Mouse (Mus musculus): Measurements from ENCODE around the gene Mbl1. TPM values are rescaled to one million over a fixed set of nuclear protein-coding genes. Genes with fewer than 3 reads are reported as not detected.

Mbl1 gene
- polyA plus RNA-seq (2015; fragmentation: Nextera tagmentation; extraction: Ambion mirVana): not detected in 2 replicates

DNA sequence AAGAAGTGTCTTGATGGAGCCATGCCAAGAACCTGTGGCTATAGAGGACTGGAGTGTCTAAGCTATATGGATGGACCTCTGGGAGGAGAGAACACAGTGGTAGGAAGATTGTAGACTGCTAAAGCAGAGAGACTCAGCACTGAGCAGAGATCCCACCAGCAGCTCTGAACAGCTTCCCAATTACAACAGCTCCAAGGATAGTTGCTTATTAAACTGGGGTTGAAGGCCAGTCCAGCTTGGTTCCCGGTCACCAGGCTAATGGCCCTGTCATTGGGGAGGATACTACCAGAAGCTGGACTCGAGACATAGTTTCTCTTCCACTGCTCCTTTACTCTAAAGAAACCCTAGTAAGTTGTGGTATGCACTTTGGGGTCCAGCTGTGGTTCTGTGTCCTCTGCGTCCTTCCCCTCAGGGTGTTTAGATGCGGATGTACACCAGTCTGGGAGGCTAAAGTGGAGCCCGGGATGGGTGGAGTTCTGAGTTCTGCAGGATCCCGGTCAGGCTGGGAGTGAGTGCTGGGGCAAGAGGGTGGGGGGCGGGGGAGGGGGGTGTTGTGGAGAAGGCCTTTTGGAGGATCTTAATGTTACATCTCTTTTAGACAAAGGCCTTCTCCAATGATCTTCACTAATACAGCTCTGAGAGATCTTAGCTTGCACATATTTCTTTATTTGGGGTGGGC is at the start of gene Mbl1:
Mbl1 (plus strand) TSS at position 239 of the 679 bp plus-strand sequence.
- Histone ChIP-seq H3K9me3 (no peaks in the 10 kb centered on the region), H3K4me3 (no peak within 1 kb of the TSS), H3K27me3 (no peaks in the 10 kb centered on the region), H3K36me3 (no peaks in the 10 kb centered on the region), H3K27ac (replicated peaks) (no peak within 1 kb of the TSS), H3K4me1 (replicated peaks) (no peaks in the 10 kb centered on the region), H3K4me2 (no peak within 1 kb of the TSS), H3K9ac (no peak within 1 kb of the TSS)
- no peak for ATAC-seq (ENCODE audit: low FRiP score, low read depth)
- 89% methylated on average over 7 of the region's 7 CpGs for WGBS

DNA sequence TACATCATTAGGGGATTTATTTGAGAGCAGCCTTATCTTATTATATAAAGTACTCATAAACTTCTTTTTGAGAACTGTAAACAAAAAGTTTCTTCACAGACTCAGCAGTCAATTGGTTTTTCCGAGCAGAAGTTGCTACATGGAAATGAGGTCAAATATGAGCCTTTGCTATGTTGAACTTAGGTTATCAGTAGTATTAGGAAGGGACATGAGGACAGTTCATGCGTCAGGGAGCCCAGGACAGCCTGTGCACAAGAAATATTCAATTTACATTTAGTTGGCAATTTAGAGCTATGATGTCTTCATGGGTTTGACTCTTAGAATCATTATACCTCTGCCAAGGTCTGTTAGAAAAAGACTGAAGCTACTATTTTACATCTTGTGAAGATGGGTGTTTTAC is 49.0 kb upstream of the Mbl1 start:
- no peaks in the 10 kb centered on the region for H3K9me3 ChIP-seq
- no peaks in the 10 kb centered on the region for H3K36me3 ChIP-seq
- WGBS: 94% methylated on average over 2 of the region's 2 CpGs
- H3K4me3 ChIP-seq: no peak overlapping the region
- H3K27ac ChIP-seq (replicated peaks): no peak overlapping the region
- H3K4me2 ChIP-seq: no peak overlapping the region
- H3K27me3 ChIP-seq: no peaks in the 10 kb centered on the region
- ATAC-seq (ENCODE audit: low FRiP score, low read depth): no peak
- no peak overlapping the region for H3K9ac ChIP-seq
- no peaks in the 10 kb centered on the region for H3K4me1 ChIP-seq (replicated peaks)

DNA sequence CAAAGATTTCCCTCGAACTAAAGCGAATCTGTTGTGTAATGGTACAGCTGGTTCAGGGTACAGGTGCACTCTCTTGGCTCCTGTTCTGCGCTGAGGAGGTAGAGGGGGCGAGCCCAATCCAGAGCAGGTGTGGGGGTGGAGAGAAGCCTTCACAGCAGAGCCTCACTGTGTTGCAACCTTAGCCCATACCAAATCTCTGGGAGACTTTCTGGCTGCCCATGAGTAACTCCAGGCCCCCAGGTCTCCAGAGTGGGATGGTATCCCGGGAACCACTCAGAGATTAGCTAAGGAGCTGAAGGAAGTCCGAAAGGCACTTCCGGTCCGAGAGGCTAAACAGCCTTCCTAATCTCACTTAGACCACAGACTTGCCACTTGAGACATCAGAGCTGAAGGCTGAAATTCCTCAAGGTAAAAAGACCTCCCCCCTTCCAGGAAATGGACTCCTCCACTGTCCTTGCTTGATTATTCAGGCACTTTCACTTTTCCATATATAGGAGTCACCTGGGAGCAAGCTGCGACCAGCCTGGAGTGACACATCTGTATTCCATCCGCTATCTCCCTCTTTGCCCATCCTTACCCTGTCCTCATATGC is 46.3 kb upstream of the Mbl1 start, which contains the start of gene Mat1a:
Mat1a (plus strand) TSS at position 183 of the 592 bp plus-strand sequence.
- Histone ChIP-seq H3K27me3 (no peaks in the 10 kb centered on the region), H3K27ac (replicated peaks) (no peak within 1 kb of the TSS), H3K4me1 (replicated peaks) (no peaks in the 10 kb centered on the region), H3K4me2 (no peak within 1 kb of the TSS), H3K4me3 (no peak within 1 kb of the TSS), H3K9ac (no peak within 1 kb of the TSS), H3K9me3 (no peaks in the 10 kb centered on the region), H3K36me3 (no peaks in the 10 kb centered on the region)
- 73% methylated on average over 10 of the region's 10 CpGs for WGBS
- ATAC-seq (ENCODE audit: low FRiP score, low read depth): no peak

DNA sequence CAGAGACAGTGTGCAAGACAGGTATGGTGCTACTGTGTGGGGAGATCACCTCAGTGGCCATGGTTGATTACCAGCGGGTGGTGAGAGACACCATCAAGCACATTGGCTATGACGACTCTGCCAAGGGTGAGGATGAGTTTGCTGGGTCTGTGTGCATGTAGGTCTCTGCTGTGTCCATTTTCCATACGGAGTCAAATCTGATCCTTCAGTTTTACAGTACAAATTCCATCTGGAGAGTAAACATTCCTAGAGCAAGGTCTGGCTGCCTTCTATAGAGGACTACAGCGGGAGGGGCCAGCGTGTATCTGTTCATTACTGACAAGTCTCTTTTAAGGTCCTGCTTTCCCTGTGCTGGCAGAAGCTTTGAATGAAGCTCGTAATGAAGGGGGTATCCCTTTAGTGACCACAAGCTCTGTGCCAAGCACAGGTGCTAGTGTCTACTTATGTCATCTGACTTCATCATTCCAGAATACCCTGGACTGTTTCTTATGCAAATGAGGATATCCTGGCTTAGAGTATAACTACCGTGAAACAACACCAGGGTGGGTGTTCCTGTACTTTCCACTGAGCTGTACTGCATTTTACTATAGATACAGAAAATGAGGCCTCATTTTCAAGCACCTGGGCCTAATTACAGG is 40.1 kb upstream of the Mbl1 start:
- Histone ChIP-seq H3K4me1 (replicated peaks) (no peaks in the 10 kb centered on the region), H3K27me3 (no peaks in the 10 kb centered on the region), H3K36me3 (no peaks in the 10 kb centered on the region), H3K4me3 (no peak overlapping the region), H3K9me3 (no peaks in the 10 kb centered on the region), H3K9ac (no peak overlapping the region), H3K27ac (replicated peaks) (no peak overlapping the region), H3K4me2 (no peak overlapping the region)
- ATAC-seq (ENCODE audit: low FRiP score, low read depth): no peak
- WGBS: 93% methylated on average over 7 of the region's 7 CpGs

DNA sequence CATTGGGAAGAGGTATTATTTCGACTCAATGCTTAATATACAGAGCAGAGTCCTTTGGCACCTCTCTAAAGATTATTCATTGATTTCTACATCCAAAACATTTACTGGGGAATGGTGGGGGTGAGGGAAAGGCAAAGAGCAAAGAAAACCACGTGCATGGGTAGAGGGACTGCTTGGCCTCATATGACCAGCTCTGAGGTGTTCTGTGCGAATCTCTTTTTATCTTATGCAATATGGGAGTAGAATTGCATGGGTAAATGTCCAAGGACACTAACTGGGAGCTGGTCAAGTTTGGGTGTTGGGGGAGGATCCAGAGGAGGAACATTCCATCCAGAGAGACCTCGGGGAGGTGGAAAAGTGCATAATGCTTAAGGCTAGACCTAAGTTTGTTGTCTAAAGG is 38.3 kb upstream of the Mbl1 start:
- H3K4me2 ChIP-seq: no peak overlapping the region
- WGBS: 88% methylated on average over 4 of the region's 4 CpGs

DNA sequence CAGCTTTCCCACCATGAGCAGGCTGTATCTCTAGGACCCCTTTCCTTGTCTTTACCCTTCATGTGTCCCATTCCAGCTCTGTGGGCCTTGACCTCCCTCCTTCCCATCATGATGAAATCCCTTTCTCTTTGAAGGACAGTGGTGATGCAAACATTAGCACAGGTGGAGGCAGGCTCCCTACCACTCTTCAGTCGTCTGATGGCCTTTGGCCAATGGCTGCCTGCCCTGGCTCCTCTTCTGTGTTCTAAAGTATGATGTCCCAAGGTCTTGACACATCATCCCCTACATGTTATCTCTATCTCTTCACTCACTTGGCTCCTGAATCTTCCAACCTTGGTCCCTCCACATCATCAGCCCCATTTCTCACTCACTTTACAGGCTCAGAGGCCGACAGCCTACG is 35.0 kb upstream of the Mbl1 start:
- no peaks in the 10 kb centered on the region for H3K4me1 ChIP-seq (replicated peaks)
- H3K9ac ChIP-seq: no peak overlapping the region
- H3K27me3 ChIP-seq: no peaks in the 10 kb centered on the region
- H3K36me3 ChIP-seq: no peaks in the 10 kb centered on the region
- 86% methylated on average over 3 of the region's 3 CpGs for WGBS
- H3K4me2 ChIP-seq: no peak overlapping the region
- no peak overlapping the region for H3K27ac ChIP-seq (replicated peaks)
- H3K4me3 ChIP-seq: no peak overlapping the region
- ATAC-seq (ENCODE audit: low FRiP score, low read depth): no peak
- no peaks in the 10 kb centered on the region for H3K9me3 ChIP-seq

More for the DNA sequence above, 38.3 kb upstream of the Mbl1 start:
- no peak overlapping the region for H3K27ac ChIP-seq (replicated peaks)
- H3K9ac ChIP-seq: no peak overlapping the region
- H3K4me3 ChIP-seq: no peak overlapping the region
- ATAC-seq (ENCODE audit: low FRiP score, low read depth): no peak
- H3K4me1 ChIP-seq (replicated peaks): no peaks in the 10 kb centered on the region
- no peaks in the 10 kb centered on the region for H3K36me3 ChIP-seq
- no peaks in the 10 kb centered on the region for H3K27me3 ChIP-seq
- H3K9me3 ChIP-seq: no peaks in the 10 kb centered on the region

DNA sequence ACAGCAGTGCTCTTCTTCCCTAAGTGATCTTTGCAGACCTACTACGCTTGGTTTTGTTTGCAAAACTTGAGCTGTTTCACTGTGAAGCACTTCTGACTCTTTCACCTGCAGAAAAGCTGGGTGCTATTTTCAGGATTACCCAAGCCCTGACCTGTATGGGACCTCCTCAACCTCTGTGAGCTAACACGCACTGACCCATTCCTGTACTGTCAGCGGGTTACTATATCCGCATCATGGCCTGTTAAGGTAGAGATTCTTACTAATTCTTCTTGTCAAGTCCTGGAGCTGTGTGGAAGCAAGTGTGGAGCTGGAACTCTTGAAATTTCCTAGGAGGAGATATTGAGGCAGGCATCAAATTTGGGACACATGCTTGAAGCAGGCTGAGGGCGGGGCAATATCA is 26.6 kb upstream of the Mbl1 start:
- H3K27me3 ChIP-seq: no peaks in the 10 kb centered on the region
- WGBS: 85% methylated on average over 5 of the region's 5 CpGs
- no peaks in the 10 kb centered on the region for H3K4me1 ChIP-seq (replicated peaks)
- no peaks in the 10 kb centered on the region for H3K36me3 ChIP-seq
- no peak overlapping the region for H3K9ac ChIP-seq
- no peak for ATAC-seq (ENCODE audit: low FRiP score, low read depth)
- H3K9me3 ChIP-seq: no peaks in the 10 kb centered on the region
- no peak overlapping the region for H3K4me2 ChIP-seq
- H3K27ac ChIP-seq (replicated peaks): no peak overlapping the region
- no peak overlapping the region for H3K4me3 ChIP-seq

DNA sequence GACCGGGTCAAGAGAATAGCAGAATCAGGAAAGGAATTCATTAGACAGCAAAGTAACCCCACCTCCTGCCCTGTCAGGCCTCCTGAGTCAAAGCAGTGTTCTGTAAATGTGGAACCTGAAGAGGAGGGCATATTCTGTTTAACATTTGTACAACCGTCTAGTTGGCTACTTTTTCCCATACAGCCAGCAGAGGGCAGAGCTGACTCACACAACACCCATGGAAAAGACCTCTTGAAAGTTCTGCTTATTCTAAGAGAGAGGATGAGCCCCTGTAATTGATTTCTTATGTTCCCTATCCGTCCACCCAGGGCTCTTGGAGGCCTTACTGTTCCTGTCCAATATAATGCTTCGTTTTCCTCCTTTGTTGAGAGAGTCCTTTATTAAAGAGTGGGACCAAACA is 23.3 kb upstream of the Mbl1 start:
- Histone ChIP-seq H3K27me3 (no peaks in the 10 kb centered on the region), H3K9ac (no peak overlapping the region), H3K4me3 (no peak overlapping the region), H3K4me2 (no peak overlapping the region), H3K9me3 (no peaks in the 10 kb centered on the region), H3K4me1 (replicated peaks) (no peaks in the 10 kb centered on the region), H3K27ac (replicated peaks) (no peak overlapping the region), H3K36me3 (no peaks in the 10 kb centered on the region)
- 27% methylated on average over 4 of the region's 4 CpGs for WGBS
- ATAC-seq (ENCODE audit: low FRiP score, low read depth): peak; percentile 72; the same call in 1 of the 2 replicates

DNA sequence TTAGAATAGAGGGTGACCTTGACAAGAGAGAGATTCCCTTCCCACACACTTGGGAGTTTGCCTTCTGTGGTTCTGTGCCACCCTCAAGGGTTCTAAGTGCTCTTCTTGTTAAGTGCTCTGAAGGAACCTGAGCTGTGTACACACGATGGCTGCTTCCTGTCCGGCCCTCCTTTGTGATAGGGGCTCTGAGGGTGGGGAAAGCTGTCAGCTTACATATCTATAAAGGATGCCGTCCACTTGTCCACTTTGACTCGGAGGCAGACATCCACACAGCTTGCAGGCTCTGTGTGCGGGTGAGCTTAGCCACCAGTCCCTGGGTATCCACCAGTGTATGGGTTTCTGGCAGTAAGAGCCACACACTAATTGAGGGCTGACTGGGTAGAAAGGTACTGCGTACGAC is 19.7 kb upstream of the Mbl1 start, which contains the start of gene Sftpa1:
Sftpa1 (plus strand) TSS at position 243 of the 400 bp plus-strand sequence.
- no peak within 1 kb of the TSS for H3K27ac ChIP-seq (replicated peaks)
- ATAC-seq (ENCODE audit: low FRiP score, low read depth): no peak
- WGBS: 89% methylated on average over 7 of the region's 7 CpGs
- H3K27me3 ChIP-seq: no peaks in the 10 kb centered on the region
- no peaks in the 10 kb centered on the region for H3K4me1 ChIP-seq (replicated peaks)
- H3K9ac ChIP-seq: no peak within 1 kb of the TSS
- no peaks in the 10 kb centered on the region for H3K9me3 ChIP-seq
- no peak within 1 kb of the TSS for H3K4me2 ChIP-seq
- H3K4me3 ChIP-seq: no peak within 1 kb of the TSS
- no peaks in the 10 kb centered on the region for H3K36me3 ChIP-seq

DNA sequence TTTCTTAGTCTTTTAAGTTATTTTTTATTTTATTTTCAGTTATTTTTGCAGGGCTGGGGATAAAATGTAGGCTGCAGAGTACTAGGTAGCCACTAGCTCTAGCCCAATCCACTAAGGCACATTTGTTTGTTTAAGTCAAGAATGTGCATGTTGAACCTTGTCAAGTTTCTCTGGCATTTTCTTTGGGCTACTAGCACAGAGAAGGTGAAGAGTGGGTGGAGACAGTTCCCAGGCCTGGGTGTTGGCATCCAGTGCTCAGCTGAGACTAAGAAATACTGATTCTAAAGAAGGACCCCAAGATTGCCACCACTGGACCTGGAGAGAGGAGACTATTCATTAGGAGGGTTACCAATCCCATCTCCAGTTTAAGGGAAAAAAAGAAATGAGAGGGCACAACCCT is 14.3 kb upstream of the Mbl1 start:
- Histone ChIP-seq H3K36me3 (no peaks in the 10 kb centered on the region), H3K4me1 (replicated peaks) (no peaks in the 10 kb centered on the region), H3K27ac (replicated peaks) (no peak overlapping the region), H3K9me3 (no peaks in the 10 kb centered on the region), H3K4me3 (no peak overlapping the region), H3K9ac (no peak overlapping the region), H3K4me2 (no peak overlapping the region), H3K27me3 (no peaks in the 10 kb centered on the region)
- ATAC-seq (ENCODE audit: low FRiP score, low read depth): no peak

DNA sequence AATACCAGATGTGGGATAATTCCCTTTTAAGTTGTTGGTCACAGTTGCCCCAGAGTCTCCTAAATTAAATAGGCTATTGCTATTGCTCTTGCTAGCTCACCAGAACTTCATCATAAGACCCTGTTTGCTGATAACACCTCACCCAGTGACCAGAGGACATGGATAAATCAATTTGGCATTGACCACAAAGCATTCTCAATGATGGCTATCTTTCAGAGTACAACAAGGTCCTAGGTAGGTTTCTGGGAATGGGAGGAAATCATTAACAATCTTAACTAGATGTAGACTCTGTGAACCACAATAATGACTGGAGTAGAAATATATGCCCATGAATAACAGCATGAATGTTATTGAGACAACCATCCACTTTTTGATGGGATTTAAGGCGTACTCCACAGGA is 10.6 kb upstream of the Mbl1 start:
- Histone ChIP-seq H3K4me2 (no peak overlapping the region), H3K27ac (replicated peaks) (no peak overlapping the region), H3K9ac (no peak overlapping the region), H3K36me3 (no peaks in the 10 kb centered on the region), H3K9me3 (no peaks in the 10 kb centered on the region), H3K4me3 (no peak overlapping the region), H3K4me1 (replicated peaks) (no peaks in the 10 kb centered on the region), H3K27me3 (no peaks in the 10 kb centered on the region)
- no peak for ATAC-seq (ENCODE audit: low FRiP score, low read depth)
- WGBS: 98% methylated on average over 1 of the region's 1 CpGs

DNA sequence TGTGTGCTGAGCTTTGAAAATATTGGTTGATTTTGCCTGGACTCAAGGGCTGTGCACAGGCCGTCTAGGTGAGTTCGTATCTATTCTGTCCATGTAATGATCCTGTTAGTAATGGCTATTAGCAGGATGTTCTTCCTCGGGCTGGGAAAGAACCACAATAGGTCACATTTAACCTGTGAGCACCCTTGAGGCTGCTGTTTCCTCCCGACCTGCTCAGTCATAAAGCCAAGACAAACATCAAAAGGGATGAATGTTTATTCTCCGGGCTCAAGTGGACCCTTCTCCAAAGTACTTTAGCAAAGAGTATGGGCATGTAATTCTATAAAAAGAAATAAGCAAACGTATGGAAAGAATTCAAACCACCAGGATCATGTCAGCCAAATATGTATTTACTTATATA is 5.2 kb upstream of the Mbl1 start:
- no peak overlapping the region for H3K9ac ChIP-seq
- no peak overlapping the region for H3K4me3 ChIP-seq
- no peaks in the 10 kb centered on the region for H3K9me3 ChIP-seq
- no peak for ATAC-seq (ENCODE audit: low FRiP score, low read depth)
- no peaks in the 10 kb centered on the region for H3K36me3 ChIP-seq
- no peaks in the 10 kb centered on the region for H3K4me1 ChIP-seq (replicated peaks)
- H3K4me2 ChIP-seq: no peak overlapping the region
- no peak overlapping the region for H3K27ac ChIP-seq (replicated peaks)
- no peaks in the 10 kb centered on the region for H3K27me3 ChIP-seq
- 76% methylated on average over 6 of the region's 6 CpGs for WGBS
